Mouse (Mus musculus) kidney, postnatal 25 days (tissue): Measurements from ENCODE around the gene Usp29.

ENCODE experiments used
- DNase-seq, 2 experiments: peaks; one replicate each; pipeline ENCODE4 v3.0.0; 2021; ENCODE audit warnings: mixed read lengths in 2 of 2

The Usp29 gene

DNA sequence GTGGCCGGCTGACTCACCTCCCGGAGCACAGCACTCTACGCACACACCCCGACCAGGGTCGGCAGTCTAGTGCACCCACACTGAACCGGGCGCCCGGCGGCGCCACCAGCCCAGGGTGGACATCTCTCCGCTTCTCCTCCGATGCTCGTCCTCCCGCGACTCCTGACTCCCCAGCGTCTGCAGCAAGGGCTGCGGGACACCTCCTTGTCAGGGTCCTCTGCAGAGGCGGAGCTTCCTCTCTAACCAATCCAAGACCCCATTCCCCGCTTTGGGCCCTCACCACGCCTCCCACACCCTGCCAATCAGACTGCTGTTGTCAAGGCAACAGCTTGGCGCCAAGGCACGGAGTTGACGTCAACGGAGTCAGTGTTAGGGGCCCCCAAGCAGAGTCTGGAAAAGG lies at the start of gene Usp29, which contains the start of gene Peg3:
Gene Usp29 (plus strand): TSS at position 338 of the 400 bp plus-strand sequence.
Gene Peg3 (minus strand): TSS at position 191 of the 400 bp plus-strand sequence.
- DNase-seq, result peak; percentile 71 to 88

DNA sequence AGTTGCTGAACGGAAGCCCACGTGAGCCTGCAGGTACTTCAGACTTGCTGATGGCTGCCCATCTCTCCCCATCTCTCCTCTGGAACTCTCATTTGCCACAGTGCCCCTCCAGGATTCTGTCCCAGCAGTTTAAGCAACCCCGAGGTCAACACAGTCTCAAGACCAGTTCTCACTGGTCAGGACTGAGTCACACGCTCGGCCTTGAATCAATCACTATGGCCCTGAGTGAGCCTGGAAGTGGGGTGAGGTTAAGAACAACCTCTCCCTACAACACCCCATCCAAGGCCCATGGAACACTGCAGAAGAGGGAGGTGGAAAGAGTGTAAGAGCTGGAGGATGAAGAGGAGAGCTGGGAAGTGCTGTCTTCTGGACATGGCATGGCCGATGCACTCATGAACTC lies 44.9 kb upstream of the Usp29 start:
- no peak for DNase-seq

DNA sequence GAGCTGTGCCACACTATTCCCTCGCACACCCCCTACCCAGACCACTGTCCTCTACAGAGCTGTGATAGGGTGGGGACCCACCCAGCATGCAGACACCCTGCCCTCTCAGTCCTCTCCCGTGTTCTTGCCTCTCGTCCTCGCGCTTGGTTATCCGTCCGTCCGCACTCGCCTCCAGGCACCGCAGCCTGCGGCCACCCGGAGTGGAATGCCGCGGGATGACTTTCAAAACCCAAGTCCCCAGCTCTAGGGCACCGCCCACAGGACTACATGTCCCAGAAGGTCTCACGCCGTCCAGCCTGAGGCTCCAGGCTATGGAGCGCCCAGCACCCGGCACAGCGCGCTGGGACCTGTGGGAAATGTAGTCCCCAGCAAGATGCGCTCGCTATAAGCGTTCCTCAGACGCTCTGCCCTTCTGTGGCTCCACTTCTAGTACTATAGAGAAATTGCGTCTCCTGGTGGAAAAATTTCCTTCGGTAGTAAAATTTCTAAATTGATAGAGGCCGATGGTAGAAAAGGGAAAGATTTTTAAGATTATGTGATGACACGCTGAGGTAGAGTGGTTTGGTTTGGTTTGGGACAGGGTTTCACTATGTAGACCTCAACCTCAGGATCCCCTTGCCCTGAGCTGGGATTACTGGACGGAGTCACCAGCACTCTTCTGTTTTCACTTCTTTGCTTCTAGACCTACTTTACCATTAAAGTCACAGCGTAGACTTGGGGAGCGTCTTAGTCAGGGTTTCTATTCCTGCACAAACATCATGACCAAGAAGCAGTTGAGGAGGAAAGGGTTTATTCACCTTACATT lies 33.9 kb upstream of the Usp29 start, which contains the start of gene Zim1:
Gene Zim1 (minus strand): TSS at position 210 of the 805 bp plus-strand sequence.
- peak; percentile 84 to 90 for DNase-seq

DNA sequence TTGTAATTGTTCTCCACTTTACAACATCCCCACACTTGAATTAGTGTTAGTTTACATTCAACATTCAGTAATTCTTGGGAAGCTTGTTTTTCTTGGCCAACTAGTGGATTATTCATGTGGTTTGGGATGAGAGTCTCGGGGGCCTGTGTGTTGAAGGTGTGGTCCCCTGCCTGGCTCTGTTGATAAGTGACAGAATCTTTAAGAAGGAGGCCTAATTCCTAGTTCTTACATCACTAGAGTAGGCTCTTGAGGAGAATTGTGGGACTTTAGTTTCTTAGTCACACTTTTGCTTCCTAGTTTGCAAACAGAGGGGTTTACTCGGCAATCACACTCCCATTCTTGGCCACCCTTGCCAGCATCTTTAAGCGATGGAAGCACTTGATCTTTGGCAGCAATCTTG lies 31.1 kb upstream of the Usp29 start:
- no peak for DNase-seq

DNA sequence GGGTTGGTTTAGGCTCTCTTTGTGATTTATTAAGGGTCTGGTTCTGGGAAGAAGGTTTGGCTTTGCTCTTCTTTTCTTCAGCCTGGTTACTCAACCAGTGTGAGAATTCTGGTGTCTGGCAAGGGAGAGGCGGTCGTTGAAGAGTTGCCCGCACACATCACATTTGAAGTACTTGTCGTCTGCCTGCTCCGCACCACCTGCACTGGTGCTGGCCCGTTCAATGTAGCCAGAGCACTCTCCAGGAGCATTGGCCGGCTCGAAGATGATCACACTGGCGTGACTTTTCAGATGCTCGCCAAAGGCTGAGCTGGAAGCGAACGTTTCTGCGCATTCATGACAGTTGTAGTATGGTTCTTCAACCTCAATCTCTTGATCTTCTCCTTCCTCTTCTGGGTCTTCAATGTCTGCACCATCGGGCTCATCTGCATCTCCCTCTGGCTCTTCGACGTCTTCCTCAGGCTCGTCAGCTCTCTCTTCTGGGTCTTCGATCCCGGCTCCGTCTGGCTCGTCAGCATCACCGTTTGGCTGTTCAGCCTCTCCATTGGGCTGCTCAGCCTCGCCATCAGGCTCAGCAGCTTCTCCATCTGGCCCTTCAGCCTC lies 22.9 kb upstream of the Usp29 start:
- no peak for DNase-seq

DNA sequence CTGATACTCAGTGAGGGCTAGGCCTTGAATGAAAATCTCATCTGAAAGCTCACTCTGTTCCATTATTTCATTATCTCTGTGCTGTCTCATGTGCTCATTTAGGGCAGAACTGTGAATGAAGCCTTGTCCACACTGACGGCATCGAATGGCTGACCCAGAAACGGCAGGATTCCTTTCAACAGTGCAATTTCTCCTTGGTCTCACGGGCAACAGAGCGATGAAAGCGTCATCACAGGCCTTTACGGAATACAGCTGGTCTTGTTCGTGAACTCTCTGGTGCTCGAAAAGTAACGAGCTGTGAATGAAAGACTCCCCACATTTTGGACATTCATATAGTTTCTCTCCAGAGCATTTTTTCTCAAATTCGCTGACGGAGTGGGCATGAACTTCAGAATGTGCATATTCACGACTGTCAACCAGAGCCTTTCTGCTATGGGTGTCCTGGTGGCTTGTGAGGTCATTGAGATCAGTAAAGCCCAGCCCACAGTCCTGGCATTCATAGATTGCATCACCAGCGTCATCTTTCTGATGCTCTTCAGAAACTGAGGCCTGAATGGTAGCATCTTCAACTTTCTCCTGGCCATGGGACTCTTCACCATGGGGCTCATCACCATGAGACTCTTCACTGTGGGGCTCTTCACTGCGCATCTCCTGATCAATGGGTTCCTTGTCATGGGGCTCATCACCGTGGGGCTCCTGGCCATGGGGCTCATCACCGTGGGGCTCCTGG lies 21.8 kb upstream of the Usp29 start:
- DNase-seq, result no peak

DNA sequence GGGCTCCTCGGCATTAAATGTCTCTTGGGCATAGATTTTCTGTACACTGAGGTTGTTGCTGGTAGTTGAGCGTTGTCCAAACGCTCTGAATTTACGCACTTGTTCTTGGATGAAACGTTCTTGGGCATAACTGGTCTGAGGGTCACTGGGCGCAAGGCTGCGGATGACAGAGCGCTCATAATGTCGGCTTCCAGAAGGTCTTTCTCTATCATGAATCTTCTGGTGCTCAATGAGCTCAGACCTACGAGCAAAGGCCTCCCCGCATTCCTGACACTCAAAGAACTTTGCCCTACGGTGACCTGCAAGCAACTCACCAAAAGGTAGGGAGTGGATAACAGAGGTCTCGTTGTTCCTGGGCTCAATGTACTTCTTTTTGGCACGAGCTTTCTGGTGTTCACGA lies 21.0 kb upstream of the Usp29 start:
- no peak for DNase-seq

DNA sequence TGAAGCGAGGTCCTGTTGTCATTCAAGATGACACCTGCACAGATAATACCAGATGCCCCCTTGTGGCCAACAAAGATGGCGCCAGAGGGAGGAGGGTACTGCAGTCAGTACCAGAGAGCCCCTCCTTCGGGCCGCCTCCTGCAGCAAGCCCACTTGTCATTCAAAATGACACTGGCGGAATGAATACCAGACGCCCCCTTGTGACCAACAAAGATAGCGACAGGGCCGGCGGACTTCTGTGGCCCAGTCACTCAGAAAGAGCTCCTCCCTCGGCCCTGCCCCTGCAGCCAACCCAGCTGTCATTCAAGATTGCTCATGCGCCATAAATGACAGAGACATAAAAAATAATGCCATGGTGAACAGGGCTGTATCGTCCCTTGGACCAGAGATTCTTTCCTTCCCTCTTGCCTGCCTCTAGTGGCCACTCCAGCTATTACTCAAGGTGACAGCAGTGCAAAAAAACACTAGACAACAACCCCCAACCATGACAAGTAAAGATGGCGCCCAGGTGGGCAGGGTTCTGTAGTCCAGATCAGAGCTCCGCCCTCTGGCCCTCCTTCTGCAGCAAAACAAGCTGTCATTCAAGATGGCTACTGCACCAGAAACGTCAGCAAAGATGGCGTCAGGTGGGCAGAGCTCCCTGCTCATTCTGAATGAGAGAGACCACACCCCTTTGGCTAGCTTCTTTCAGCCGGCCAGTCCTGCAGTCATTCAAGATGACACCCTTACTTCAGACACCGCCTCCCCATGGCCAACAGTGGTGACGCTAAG lies 2.8 kb upstream of the Usp29 start:
- peak; percentile 86 to 94 for DNase-seq

DNA sequence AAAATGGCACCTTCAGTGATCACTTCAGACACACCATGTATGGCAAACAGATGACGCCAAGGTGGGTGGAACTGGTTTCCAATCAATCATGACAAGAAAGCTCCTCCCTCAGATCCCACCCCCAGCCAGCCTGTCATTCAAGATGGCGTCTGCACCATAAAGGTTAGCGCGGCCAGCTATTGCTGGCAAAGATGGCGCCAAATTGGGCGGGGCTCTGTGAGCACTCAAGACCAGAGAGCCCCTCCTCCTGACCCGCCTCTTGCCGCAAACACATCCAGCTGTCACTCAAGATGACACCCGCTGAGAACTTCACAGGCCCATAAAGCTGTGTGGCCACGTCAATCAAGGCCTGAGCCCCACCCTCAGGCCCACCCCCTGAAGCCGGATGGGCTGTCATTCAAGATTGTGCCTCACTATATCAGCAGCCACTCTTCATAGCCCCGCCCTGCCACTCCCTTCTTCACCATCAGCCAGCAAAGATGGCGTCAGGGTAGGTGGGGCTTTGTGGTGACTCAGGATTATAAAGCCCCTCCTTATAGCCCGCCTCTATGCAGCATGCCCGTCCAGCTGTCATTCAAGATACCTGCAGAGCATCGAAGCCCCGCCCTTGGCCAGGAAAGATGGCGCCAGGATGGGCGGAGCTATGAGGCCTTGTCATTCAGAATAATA lies 2.0 kb upstream of the Usp29 start:
- peak; percentile 93 to 97 for DNase-seq

DNA sequence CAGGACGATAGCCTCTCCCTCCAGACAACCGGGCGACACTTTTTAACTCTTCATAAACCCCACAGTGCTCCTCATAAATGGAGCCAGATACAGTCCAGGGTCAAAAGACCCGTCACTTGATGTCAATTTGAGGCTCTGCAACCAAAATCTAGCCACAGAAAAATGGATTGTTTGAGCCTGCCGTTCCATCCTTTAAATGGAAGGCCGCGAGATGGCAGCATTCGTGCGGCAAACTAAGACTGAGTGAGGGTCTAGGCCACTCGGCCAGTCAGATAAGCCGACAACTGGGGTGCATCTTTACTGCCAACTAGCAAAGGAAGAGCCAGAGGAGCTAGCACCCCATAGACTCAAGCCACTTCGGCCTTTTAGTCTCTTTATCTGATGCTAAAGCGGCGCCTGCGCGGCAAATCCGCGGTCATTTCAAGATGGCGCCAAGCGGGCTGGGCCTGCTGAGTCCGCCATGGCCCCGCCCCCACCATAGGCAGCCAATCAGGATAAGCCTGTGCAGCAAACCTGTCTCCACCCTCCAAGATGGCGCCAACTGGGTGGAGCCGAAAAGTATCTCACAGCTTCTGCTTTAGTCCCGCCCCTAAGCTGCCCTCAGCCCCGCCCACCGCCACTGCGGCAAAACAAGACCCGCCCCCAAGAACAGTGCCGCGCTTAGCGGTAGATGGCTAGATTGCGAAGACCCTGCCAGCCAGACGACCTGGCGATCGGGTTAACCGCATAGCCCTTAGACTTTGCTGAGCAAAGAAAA lies 1.1 kb upstream of the Usp29 start:
- DNase-seq, result peak; percentile 98 to 99

DNA sequence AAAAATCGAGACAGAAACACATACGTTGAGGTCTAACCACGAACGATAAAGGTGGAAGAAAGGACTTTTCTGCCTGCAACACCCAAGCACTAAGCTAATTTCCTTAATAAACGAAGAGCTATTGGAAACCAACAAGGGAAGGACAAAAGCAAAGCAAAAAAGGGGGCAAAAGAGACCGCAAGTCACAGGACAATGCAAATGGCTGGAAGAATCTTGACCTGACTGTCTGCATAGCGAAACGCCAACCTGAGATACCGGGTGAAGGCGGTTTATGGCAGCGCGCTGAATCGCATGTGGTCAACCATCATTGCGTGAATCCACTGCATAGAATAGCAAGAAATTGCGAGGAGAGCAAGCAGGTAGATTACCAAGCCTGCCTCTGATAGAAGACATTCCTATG lies 423 bp downstream of the Usp29 start:
- DNase-seq, result no peak

DNA sequence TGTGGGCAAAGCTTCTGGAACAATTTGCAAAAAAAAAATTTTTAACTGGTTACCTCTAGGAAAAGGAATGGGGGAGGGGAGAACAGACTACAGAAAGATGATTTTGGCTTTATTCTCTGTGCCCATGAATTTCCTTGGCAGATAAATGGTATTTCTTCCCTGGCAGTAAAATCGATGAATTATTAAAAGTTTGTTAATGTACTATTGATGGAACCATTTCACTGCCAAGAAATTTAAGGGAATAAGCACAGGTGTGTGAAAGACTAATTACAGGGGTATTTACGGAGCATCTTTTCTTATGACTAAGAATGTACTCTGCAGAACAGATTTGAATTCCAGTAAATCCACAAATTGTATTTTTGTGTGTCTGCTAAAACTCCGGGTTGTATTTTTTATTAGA lies 995 bp downstream of the Usp29 start:
- DNase-seq, result no peak

DNA sequence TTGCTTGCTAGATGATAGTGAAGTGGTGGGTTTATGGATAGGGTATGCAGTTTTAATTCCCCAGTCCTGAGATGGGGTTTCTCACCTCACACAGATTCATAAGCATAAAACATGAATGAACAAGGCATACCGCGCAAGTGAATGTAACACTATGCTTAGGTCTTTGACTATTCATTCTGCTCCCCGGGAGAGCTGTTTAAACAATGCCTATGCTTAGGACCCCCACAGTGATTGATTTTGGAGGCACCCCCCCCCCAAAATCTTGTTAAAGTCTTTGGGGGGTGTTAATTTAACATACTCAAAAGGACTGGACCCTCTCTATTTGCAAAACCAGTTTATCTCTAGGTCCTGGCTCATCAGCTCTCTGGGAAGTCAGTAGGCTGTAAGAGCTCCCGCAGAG lies 1.6 kb downstream of the Usp29 start:
- DNase-seq, result no peak

DNA sequence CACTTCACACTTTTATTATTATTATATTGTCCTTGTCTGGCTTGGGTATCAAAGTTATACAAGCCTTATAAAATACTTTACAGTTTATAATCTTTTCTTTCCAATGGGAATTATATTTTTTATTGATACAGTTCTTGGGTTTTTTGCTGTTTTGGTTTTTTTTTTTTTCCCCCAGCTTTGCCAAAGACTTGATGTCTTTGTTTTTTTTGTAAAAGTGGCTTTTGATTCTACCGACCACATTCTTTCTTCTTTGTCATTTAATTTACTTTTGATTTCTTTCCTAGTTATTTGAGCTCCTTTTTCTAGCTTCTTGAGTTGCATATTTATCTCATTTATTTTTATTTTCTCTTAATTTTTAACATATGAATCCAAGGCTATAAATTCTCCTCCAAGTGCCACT lies 5.7 kb downstream of the Usp29 start:
- no peak for DNase-seq

DNA sequence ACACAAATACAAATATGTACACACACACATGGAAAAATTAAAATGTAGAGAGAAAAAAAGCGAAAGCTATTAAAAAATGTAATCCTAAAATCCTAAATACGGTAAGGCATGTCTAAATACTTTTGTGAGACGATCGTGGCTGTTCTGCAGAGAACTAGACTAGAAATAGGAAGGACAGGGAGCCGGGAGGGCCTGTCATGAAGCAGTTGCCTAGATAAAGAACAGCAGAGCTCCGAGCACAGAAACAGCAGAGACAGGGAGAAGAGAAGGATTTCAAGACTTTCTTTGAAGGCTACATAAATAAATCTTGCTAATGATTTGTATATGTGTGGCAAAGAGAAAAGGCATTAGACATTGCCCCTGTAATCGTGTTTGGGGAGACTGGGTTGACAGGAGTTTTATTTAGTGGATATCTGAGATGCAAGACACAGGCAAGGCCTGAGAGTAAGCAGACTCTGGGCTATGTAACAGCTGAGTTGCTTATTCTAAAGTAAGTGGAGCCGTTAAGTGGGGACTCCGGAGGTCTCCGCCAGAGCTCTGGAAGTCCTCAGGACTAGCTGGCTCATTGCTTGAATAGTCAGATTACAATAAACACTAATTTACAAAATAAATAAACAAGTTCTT lies 14.0 kb downstream of the Usp29 start:
- no peak for DNase-seq

DNA sequence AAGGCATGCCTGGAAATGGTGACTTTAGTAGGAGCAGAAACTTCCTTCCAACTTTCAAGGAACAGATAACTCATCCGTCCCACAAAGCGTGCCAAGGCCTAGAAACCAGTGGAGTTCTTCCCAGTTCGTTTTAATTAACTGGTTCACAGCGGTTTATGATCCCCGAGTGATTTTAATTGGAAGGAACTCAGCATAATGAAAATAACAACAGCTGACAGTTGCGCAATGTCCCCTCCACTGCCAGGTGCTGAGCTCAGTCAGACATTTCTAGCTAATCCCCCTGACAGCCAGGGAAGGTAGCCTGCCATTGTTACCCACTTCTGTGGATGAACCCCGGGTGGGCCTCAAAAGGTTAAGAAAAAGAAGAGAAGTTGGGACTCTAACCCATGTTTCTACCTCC lies 18.8 kb downstream of the Usp29 start:
- peak; percentile 36 to 38 for DNase-seq

DNA sequence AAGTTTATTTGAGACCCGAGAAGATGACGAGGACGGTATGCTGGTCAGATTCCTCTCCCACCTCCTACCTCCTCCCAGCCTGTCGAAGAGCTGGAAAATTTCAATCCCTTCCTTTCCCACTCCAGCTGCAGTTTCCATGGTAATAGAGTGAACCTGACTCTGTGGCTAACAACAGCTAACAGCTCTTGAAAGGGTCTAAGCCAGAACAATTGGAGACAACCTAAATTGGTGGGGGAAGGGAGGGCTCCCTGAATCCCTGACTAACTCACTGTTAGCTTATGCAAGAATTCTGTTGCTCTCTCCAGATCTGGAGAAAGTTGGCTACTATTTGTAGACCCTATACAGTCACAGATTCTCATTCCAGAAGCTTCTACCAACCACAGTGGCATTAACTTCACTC lies 23.1 kb downstream of the Usp29 start:
- no peak for DNase-seq

DNA sequence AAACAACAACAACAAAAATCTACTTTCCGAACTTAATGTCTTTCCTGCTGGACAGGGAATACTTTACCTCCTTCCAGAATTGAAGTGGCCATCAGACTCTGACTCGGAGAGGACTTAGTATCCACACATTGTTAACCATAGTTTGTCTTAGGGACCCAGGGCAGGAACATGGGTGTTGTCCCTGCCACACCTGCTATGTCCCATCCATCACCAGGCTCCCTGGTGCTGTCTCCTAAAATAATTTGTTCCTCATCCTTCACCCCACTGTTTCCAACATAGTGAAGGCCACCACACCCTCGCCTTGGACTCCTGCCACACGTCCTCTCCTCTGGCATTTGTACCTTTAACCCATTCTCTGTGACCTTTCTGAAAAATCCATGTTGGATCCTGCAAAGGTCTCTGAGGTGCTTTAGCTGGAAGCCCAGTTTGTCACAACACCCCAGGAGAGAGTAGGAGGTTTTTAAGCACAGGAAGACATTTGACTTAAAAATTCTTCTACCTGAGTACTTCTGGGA lies 26.5 kb downstream of the Usp29 start:
- no peak for DNase-seq

DNA sequence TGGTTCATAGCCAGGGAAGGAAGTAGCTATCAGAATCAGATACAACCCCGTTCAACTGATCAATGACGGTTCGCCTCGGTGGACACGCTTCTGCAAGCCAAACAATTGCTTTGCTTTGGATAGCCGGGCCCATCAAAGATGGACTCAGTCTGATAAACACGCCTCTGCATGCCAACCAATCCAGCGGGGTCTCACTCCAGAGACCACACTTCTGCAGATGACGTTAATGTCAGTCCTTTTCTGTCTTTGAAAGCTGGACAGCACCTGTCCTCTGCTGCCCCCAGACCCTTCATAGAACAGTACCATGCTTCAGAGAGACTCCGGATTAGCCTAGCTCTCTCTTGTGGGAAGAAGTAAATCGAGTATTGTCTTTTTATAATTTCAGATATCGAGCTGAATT lies 29.3 kb downstream of the Usp29 start:
- DNase-seq, result no peak

DNA sequence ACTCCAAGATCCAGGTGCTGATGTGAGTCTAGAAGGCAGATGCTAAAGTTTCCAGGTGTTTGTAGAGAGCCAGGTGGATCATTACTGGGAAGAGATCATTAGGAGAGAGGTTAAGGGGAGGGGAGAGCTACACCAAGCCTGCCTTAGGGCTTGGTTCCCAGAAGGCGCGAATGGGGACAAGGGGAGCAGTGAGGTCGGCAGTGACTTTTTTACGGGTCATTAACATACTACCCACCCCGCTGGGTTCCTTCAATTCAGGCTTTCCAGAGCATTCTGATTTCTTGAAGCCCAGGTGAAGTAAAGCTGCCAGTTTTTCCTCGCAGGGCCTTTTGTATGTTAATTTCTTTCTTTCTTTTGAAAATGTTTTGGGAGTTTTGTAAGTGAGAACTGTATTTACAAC lies 29.8 kb downstream of the Usp29 start:
- DNase-seq, result no peak

DNA sequence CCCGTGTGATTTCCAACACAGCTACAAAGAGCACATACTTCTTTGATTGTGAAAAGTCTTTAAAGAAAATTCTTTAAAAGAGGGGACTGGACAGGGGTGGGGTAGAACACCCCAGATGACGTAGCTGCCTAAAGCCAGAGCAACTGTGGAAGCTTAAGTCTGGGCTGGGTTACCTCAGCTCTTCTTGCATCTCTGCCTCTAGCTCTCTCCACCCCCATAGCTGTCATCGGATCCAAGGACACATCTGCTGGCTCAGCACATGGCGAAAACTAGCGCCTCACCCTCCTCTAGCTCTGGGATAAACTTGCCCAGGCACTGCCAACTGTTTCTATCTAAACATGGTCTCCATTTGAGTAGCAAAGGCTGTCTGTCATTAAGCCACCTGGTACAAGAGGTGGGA lies 34.9 kb downstream of the Usp29 start:
- DNase-seq, result no peak
